Mouse (Mus musculus): ENCODE results near the gene Iqschfp. TPM values are rescaled to one million over a fixed set of nuclear protein-coding genes. Genes with fewer than 3 reads are reported as not detected.

Gene Iqschfp
- total RNA-seq (2021): not detected
- long read RNA-seq, experiment 1: 0 reads
- long read RNA-seq, experiment 2, partial matches to known transcripts: 5 of 7 reads
- long read RNA-seq, experiment 2, other reads (novel, unspliced or antisense): 2 of 7 reads

DNA sequence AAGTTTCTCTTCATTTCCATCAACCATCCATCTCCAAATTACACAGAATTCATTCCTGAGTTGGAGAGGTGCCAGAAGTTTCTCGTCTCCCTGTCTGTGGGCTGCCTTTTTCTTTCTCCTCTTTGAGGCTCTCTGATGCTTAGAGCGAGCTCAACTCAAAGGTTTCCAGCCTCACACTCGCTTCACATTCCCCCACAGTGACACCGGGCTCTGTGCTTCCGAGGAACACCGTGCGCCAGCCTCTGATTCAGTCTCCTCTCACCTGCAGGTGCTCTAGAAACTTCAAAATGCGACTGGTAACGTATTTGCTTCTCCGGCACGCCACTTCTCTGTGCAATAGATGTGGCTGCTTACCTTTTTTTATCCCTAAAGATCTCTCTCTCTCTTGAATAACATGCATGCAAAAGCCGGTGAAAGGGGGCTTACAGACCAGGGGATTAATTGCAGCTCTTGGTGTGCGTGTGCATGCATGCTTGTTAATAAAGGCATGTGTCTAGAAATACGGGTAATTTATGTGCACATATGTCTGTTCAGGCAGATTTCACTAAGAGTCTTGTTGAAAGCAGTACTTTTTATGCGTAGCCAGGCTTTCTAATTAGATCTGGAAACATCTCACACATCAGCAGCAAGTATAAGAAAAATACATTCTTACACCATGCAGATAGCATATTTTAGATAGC is at the start of gene Iqschfp, which contains the start of gene Iqcj:
TSS of gene Iqschfp (plus strand) at position 207 of the 680 bp plus-strand sequence.
TSS of gene Iqcj (plus strand) at position 195 of the 680 bp plus-strand sequence.
- DNase-seq: no peak
- TF ChIP-seq CTCF (IDR thresholded peaks at IDR 0.05): no peak
- Histone ChIP-seq H3K4me3 (no peak within 1 kb of the TSS), H3K27ac (no peak within 1 kb of the TSS)
- intact Hi-C loops (cut with DNase I): no loop called here

- Histone ChIP-seq H3K27ac (no peak overlapping the region), H3K4me3 (no peak overlapping the region)
- intact Hi-C loops (cut with DNase I): no loop called here
- no peak for TF ChIP-seq CTCF (IDR thresholded peaks at IDR 0.05)
- no peak for DNase-seq
Measured at GRCm38 (mm10) chr3:67852397-67852796, 39.6 kb upstream of the Iqschfp start.

DNA sequence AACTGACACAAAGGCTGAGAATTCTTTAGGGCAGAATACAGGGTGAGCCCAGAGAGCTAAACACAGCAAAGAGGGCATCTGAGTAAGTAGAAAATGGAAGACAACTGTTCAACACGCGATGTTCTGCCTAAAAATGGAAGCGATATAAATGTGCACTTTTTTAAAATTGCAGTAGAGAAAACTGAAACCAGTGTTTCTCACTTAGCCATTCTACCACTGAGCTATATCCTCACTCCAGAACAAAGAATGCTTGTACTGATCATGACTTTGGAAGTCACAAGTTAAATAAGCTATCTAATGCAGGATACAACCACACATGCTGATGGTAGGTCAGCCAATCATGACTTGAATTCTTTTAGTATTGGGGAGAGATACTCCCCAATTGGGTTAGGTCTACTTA is 30.5 kb upstream of the Iqschfp start:
- intact Hi-C loops (cut with DNase I): no loop called here
- H3K4me3 ChIP-seq: no peak overlapping the region
- TF ChIP-seq CTCF (IDR thresholded peaks at IDR 0.05): no peak

DNA sequence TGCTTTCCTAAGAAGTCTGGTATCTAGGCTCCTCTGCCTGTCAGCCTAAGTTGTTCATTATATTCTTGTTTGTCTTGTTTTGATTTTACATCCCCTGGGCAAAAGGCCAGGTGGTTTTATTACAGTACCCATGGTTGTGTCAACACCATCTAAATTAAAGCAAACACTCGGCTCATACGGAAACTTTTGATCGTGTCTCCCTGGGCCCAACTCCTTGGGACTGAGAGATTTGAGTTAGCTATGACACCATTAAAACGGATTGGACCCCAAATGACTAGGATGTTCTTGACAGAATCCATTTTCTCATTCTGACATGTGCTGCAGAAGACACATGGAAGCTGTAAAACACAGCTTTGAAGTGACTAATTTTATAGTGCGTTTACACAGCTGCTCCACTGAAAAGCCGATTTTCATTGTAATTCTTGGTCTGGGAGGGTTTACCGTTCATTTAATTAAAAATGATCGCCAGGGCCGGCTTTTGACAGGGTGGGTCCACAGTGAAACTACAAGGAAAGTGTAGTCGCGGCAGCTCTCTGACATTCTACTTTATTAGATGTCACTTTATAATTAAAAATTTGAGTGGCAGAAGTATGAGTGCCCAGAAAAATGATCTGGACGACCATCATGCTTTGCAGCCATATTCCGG is 24.5 kb upstream of the Iqschfp start:
- Histone ChIP-seq H3K4me3 (no peak overlapping the region), H3K27ac (no peak overlapping the region)
- no peak for TF ChIP-seq CTCF (IDR thresholded peaks at IDR 0.05)
- no peak for DNase-seq
- intact Hi-C loops (cut with DNase I): no loop called here

More for the DNA sequence above, 30.5 kb upstream of the Iqschfp start:
- H3K27ac ChIP-seq: no peak overlapping the region
- no peak for DNase-seq

DNA sequence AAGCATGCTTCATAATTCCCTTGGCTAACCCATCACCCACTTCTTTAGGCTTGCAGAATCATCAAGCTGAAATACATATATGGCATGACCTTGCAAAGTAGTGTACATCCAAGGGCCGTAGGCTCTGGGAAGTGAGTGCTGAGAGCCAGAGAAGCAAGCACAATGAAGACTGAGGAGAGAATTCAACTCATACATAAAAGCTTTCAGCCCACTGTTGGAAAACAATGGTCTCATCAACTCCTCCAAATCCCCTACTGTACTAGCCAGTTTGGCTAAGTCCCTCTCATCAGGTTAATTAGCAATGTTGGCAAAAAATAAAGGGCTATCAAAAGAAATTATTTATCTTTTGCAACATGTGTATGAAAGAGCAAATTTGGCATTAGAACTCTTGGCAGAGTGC is 22.6 kb upstream of the Iqschfp start:
- no peak for TF ChIP-seq CTCF (IDR thresholded peaks at IDR 0.05)
- no peak for DNase-seq
- H3K27ac ChIP-seq: no peak overlapping the region
- H3K4me3 ChIP-seq: no peak overlapping the region
- intact Hi-C loops (cut with DNase I): no loop called here

DNA sequence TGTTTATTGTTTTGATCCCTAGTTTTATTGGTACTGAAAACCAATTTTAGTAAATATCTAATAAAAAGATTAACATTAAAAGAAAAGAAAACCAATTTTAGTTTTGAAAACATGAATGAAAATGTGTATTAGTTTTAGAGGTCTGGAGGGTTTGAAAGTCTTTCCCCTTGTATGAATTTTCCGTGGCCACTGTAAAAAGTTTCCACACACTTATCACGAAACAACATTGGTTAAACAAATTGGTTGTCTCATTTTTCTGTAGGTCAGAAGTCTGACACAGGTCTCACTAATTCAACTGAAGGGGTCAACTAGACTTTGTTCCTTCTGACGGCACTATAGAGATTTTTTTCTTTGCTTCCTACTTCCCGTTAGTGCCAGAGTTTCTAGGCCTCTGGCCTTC is 14.8 kb upstream of the Iqschfp start:
- intact Hi-C loops (cut with DNase I): no loop called here
- no peak for DNase-seq
- H3K27ac ChIP-seq: no peak overlapping the region
- no peak for TF ChIP-seq CTCF (IDR thresholded peaks at IDR 0.05)
- H3K4me3 ChIP-seq: no peak overlapping the region

- H3K27ac ChIP-seq: no peak overlapping the region
- H3K4me3 ChIP-seq: no peak overlapping the region
- DNase-seq: no peak
- TF ChIP-seq CTCF (IDR thresholded peaks at IDR 0.05): no peak
- intact Hi-C loops (cut with DNase I): no loop called here
Measured at GRCm38 (mm10) chr3:67884335-67884734, 7.7 kb upstream of the Iqschfp start.

- Histone ChIP-seq H3K27ac (no peak overlapping the region), H3K4me3 (no peak overlapping the region)
- DNase-seq: no peak
- intact Hi-C loops (cut with DNase I): no loop called here
- no peak for TF ChIP-seq CTCF (IDR thresholded peaks at IDR 0.05)
Measured at GRCm38 (mm10) chr3:67886176-67886575, 5.9 kb upstream of the Iqschfp start.

GRCm38 (mm10) chr3:67887251-67887650 is 4.8 kb upstream of the Iqschfp start:
- no peak for DNase-seq
- intact Hi-C loops (cut with DNase I): no loop called here
- no peak for TF ChIP-seq CTCF (IDR thresholded peaks at IDR 0.05)
- no peak overlapping the region for H3K4me3 ChIP-seq
- H3K27ac ChIP-seq: no peak overlapping the region

GRCm38 (mm10) chr3:67892768-67893167 is 736 bp downstream of the Iqschfp start:
- no peak for DNase-seq
- H3K4me3 ChIP-seq: no peak overlapping the region
- H3K27ac ChIP-seq: no peak overlapping the region
- intact Hi-C loops (cut with DNase I): no loop called here
- no peak for TF ChIP-seq CTCF (IDR thresholded peaks at IDR 0.05)

DNA sequence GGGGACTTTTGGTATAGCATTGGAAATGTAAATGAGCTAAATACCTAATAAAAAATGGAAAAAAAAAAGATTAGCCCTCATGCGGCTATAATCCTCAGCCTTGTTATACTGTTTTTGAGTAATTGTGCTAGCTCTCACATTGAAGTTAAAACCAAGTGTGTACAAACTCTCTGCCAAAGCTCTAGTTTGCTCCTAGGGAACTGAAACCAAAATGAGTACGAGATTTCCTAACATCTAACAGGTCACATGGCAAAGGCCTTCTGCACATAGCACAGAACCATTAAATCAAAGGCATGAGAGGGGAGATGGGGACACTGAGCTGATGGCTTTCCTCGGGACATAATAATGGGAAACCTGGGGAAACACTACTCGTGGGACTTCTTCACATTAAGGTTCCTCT is 10.5 kb downstream of the Iqschfp start:
- no peak overlapping the region for H3K4me3 ChIP-seq
- H3K27ac ChIP-seq: no peak overlapping the region
- no peak for TF ChIP-seq CTCF (IDR thresholded peaks at IDR 0.05)
- intact Hi-C loops (cut with DNase I): no loop called here
- no peak for DNase-seq

DNA sequence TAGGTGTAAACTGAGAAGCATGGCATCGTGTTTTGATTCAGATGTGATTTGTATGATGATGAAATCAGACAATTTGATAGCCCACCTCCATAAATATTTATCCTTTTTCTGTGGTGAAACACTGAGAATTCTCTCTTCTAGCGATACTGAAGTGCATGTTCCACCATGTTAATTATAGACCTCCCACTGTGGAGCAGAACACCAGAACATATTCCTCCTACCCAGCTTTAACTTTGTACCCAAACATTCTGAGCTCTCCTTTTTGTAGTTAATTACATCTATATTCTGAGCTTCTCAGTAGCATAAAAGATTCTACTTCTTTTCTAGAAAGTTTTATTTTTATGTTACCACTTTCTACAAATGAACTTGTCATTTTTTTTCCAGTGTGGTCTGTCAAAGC is 16.6 kb downstream of the Iqschfp start:
- Histone ChIP-seq H3K27ac (no peak overlapping the region), H3K4me3 (no peak overlapping the region)
- TF ChIP-seq CTCF (IDR thresholded peaks at IDR 0.05): no peak
- intact Hi-C loops (cut with DNase I): no loop called here
- DNase-seq: no peak

DNA sequence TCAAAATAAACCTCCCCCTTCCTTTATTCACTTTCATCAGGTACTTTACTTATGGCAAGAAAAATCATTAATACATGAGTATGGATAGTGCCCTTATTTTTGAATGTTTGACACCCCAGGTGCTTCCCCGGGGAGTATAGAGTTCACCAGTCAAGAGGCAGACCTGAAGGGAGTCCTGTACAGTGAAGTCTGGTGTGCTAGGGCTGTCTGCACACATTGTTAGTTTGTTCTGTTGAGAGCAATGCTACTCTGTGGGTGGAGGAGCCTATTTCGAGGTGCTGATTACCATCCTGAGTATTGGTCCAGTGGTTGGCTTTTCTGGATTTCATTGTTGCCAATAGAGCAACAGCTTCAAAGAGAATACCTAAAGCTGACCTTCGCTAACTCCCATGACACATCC is 26.1 kb downstream of the Iqschfp start:
- H3K4me3 ChIP-seq: no peak overlapping the region
- intact Hi-C loops (cut with DNase I): no loop called here
- H3K27ac ChIP-seq: no peak overlapping the region
- TF ChIP-seq CTCF (IDR thresholded peaks at IDR 0.05): no peak
- no peak for DNase-seq

All from gastrocnemius, adult 2 months (tissue).